Mouse (Mus musculus) lung, adult 2 months (tissue): ENCODE results near the gene Cd69.

Source experiments
- CTCF ChIP-seq: fragments of 200-500 bp; IDR thresholded peaks from 2 replicates; pipeline ENCODE4 v1.5.1; 2011; ENCODE audit warnings: mild to moderate bottlenecking, low read length, control low read depth; ENCODE audit not compliant: insufficient read depth
- POLR2A ChIP-seq: fragments of 200-500 bp; IDR thresholded peaks from 2 replicates; pipeline ENCODE4 v1.6.1; 2011; ENCODE audit warnings: low read depth, mild to moderate bottlenecking, control low read depth, low read length, borderline replicate concordance; ENCODE audit errors: extremely low read depth

- TF ChIP-seq POLR2A: no peak
- no peak for TF ChIP-seq CTCF
These were observed 20.9 kb downstream of the Cd69 start for GRCm38 (mm10) chr6:129254314-129254713.
